Mouse (Mus musculus) megakaryocyte, embryonic 14.5 days (primary cell): ENCODE results near the gene Tnrc6a. TPM values are rescaled to one million over a fixed set of nuclear protein-coding genes. Genes with fewer than 3 reads are reported as not detected.
A peak's percentile ranks its signal among the peaks of the same experiment; 100 is the strongest.

ENCODE experiments used
- H3K27me3 ChIP-seq: replicated peaks from 2 replicates; pipeline ENCODE3; 2012; ENCODE audit warnings: inconsistent platforms
- H3K36me3 ChIP-seq: replicated peaks from 2 replicates; pipeline ENCODE3; 2012; ENCODE audit warnings: low read length, inconsistent platforms, mixed read lengths
- H3K4me1 ChIP-seq: 2 replicates; pipeline ENCODE4 v1.6.1; 2012; ENCODE audit warnings: inconsistent platforms
- H3K4me3 ChIP-seq: replicated peaks from 2 replicates; pipeline ENCODE3; 2012; ENCODE audit warnings: moderate library complexity, mild to moderate bottlenecking, inconsistent platforms
- H3K9me3 ChIP-seq: 2 replicates; pipeline ENCODE4 v1.6.1; 2012; ENCODE audit warnings: inconsistent platforms
- FLI1 ChIP-seq: IDR thresholded peaks from 2 replicates; pipeline ENCODE4 v1.6.1; 2012; ENCODE audit warnings: low read length, inconsistent platforms, mixed read lengths
- GATA1 ChIP-seq: IDR thresholded peaks from 3 replicates; pipeline ENCODE4 v1.6.1; 2012; ENCODE audit warnings: mixed read lengths, low read length, inconsistent platforms, borderline replicate concordance
- polyA plus RNA-seq: library from polyadenylated mRNA; stranded (reverse); fragments of >175 nt; gene quantifications from 2 replicates; pipeline ENCODE4 v1.2.3, GENCODE M21; 2012; ENCODE audit warnings: low replicate concordance; ENCODE audit not compliant: insufficient read depth

Tnrc6a gene
- polyA plus RNA-seq, 1 experiment = 41.6 TPM

DNA sequence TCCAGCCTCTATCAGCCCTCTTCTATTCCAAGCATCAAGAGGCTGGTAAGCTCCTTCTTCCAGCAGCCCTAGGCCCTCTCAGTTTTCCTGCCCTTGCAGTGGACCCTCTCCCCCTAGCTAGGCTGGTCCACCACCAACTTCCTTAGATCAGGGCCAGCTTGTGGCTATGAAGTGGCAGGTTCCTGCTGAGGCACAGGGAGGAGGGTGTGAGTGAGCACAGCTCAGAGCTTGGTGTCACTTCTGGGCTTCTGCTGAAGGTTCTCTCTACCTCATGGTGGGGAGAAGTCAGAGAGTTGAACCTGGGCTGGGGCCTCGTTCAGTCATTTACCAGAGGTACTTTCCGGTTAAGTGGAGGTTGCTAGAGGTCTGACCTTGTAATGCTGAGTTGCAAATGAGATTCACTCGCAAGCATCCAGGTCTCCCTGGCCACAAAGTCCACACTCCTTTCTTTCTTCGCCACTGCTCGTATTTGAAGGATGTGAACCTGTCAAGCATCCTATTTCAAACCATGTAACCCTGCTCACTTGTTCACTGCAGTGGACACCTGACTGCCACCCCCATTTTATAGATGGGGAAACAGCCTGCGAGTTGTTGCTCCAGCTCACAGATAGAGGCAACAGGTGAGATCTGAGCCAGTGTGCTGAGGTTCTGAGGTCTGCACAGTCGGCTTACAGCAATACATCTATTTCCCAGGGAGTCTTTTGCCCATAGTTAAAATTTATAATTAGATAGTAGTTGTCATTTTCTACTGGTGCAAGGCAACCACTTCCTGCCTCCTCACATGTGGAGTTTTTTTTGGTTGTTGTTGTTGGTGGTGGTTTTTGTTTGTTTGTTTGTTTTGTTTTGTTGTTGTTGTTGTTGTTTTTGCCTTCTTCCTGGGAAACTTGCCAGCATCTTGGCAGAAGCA is 94.0 kb downstream of the Tnrc6a start:
- Histone ChIP-seq H3K36me3 (no peaks in the 10 kb centered on the region), H3K9me3 (no peaks in the 10 kb centered on the region), H3K27me3 (peaks cover 29% of the 10 kb centered on the region), H3K4me1 (peaks cover 10% of the 10 kb centered on the region), H3K4me3 (no peak overlapping the region)
- TF ChIP-seq FLI1 = no peak
- no peak for TF ChIP-seq GATA1

GRCm38 (mm10) chr7:123218620-123219019 is 94.9 kb downstream of the Tnrc6a start:
- Histone ChIP-seq H3K9me3 (no peaks in the 10 kb centered on the region), H3K4me3 (no peak overlapping the region), H3K36me3 (no peaks in the 10 kb centered on the region), H3K4me1 (peaks cover 10% of the 10 kb centered on the region), H3K27me3 (peaks cover 29% of the 10 kb centered on the region)
- TF ChIP-seq GATA1 (no peak), FLI1 (no peak)

DNA sequence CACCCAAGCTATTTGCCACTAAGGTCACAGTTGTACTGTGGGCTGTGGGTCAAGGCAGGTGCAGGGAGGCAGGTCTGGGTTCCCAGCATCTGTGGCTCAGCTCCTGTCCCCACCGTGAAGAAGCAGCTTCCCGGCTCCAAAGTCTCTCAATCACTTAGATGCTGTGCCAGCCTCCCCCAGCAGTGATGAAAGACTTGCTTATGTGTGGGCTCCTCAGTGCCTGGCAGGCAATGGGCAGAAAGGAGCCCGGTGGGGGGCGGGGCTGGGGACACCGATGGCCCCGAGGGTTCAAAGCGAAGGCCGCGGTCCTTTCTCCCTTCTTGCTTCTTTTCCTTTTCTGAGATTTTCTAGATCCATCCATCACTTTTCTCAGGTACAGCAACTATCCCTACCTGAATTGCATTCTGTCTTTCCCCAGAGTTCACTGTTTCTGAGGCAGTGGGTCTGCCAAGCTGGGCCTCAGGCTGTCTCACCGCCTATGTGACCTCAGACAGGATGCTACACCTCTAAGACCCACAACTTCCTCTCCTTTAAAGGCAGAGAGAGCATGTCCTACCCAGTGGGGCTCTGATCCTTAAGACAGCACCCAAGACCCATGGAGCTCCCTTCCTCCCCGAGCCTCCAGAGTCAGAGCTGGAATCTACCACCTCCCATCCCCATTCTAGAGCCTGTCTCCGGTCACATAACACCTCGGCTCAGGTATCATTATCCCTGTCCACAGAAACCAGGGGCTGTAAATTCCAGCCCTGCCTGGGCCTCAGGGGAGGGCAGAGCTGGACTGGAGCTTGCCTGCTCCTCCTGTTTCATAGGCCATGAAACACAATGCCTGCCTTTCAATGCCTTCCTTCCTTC is 96.3 kb downstream of the Tnrc6a start:
- TF ChIP-seq FLI1 (no peak), GATA1 (no peak)
- Histone ChIP-seq H3K4me1 (peaks cover 7% of the 10 kb centered on the region), H3K4me3 (no peak overlapping the region), H3K9me3 (no peaks in the 10 kb centered on the region), H3K36me3 (no peaks in the 10 kb centered on the region), H3K27me3 (peaks cover 18% of the 10 kb centered on the region)

GRCm38 (mm10) chr7:123220633-123220942 is 96.9 kb downstream of the Tnrc6a start:
- TF ChIP-seq FLI1 = no peak
- no peak for TF ChIP-seq GATA1
- Histone ChIP-seq H3K9me3 (no peaks in the 10 kb centered on the region), H3K27me3 (peaks cover 15% of the 10 kb centered on the region), H3K4me3 (no peak overlapping the region), H3K36me3 (no peaks in the 10 kb centered on the region), H3K4me1 (peaks cover 7% of the 10 kb centered on the region)

- Histone ChIP-seq H3K9me3 (no peaks in the 10 kb centered on the region), H3K27me3 (peaks cover 10% of the 10 kb centered on the region), H3K36me3 (no peaks in the 10 kb centered on the region), H3K4me1 (no peaks in the 10 kb centered on the region), H3K4me3 (no peak overlapping the region)
- TF ChIP-seq FLI1 (no peak), GATA1 (no peak)
These were observed 100.4 kb downstream of the Tnrc6a start for GRCm38 (mm10) chr7:123224076-123224475.

- no peaks in the 10 kb centered on the region for H3K36me3 ChIP-seq
- TF ChIP-seq FLI1 = no peak
- TF ChIP-seq GATA1 = no peak
- peaks cover 6% of the 10 kb centered on the region for H3K27me3 ChIP-seq
- no peaks in the 10 kb centered on the region for H3K4me1 ChIP-seq
- no peak overlapping the region for H3K4me3 ChIP-seq
- no peaks in the 10 kb centered on the region for H3K9me3 ChIP-seq
These were observed 101.5 kb downstream of the Tnrc6a start for GRCm38 (mm10) chr7:123225159-123225558.

DNA sequence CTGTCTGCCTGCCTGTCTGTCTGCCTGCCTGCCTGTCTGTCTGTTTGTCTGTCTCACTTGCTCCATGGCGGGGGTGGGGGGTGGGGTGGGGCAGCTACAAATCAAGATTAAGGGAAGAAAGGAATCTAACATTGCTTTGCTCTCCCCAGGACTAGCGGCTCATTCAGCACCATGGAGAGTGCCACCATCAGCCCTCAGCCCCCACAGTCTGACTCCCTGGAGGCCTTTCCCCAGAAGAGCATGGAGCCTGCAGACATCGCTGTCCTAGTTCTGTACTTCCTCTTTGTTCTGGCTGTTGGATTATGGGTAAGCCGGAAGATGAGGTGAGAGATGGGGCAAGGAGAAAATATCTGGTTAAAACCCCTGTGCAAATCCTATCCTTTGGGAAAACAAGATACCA is 111.8 kb downstream of the Tnrc6a start:
- H3K27me3 ChIP-seq = no peaks in the 10 kb centered on the region
- peaks cover 10% of the 10 kb centered on the region for H3K4me1 ChIP-seq
- TF ChIP-seq GATA1 = no peak
- no peak for TF ChIP-seq FLI1
- H3K4me3 ChIP-seq = no peak overlapping the region
- no peaks in the 10 kb centered on the region for H3K9me3 ChIP-seq
- no peaks in the 10 kb centered on the region for H3K36me3 ChIP-seq

DNA sequence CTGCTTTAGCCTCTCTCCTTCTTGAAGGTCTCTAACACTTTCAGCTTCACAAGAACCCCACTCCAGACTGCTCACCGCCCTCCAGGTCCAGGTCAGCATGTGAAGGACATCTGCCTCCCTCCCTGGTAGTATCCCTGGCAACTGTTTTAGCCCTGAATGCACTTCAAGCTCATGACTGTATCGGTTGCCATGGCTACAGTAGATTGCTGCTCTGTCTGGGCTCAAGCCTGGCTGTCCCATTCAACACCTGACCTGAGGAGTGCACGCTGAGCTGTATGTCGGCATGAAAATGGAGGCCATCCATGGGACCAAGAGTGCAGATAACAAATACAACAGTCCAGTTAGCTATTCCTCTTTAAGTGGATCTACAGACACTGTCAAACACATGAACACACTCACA is 114.9 kb downstream of the Tnrc6a start:
- Histone ChIP-seq H3K4me3 (no peak overlapping the region), H3K4me1 (peaks cover 14% of the 10 kb centered on the region), H3K36me3 (no peaks in the 10 kb centered on the region), H3K9me3 (no peaks in the 10 kb centered on the region), H3K27me3 (no peaks in the 10 kb centered on the region)
- TF ChIP-seq FLI1 (no peak), GATA1 (no peak)

DNA sequence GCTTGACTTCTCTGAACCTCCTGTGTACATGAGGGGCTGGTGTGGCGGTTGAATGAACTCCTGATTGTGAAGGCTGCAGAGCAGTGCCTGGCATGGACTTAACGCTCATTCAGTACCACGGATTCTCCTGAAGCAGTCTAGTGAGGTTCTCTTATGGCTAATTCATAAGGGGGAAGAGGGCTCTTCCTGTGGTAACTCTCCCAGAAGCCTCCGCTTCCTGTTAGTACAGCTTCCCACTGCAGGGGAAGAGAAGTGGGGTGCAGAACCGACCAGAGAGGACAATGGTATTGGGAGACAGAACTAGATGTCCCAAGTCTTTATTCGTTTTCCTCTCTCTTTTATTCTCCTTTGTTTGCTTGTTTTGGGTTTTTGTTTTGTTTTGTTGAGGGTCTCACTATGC is 116.4 kb downstream of the Tnrc6a start:
- H3K9me3 ChIP-seq = no peaks in the 10 kb centered on the region
- no peaks in the 10 kb centered on the region for H3K27me3 ChIP-seq
- H3K4me1 ChIP-seq = peaks cover 14% of the 10 kb centered on the region
- H3K4me3 ChIP-seq = peak overlapping the region; percentile 67
- H3K36me3 ChIP-seq = no peaks in the 10 kb centered on the region
- TF ChIP-seq FLI1 (no peak), GATA1 (no peak)

DNA sequence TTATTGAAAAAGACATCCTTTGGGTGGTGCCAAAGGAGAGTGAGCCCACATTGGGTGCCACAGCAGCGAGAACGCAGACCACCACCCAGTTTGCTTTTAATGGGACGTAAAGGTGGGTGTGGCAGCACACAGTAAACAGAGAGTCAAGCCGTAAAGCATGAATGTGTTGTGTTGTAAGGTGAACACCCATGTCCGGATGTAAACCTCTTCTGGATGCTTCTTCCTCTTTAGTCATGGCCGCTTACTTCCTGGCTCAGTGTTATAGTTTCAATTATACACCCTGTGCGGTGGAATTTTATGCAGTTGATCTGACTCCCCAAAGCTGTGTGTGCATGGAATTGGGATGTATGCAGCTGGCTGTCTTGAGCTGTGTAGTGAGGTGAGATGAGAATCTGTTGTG is 118.6 kb downstream of the Tnrc6a start:
- no peaks in the 10 kb centered on the region for H3K9me3 ChIP-seq
- H3K27me3 ChIP-seq = no peaks in the 10 kb centered on the region
- H3K36me3 ChIP-seq = no peaks in the 10 kb centered on the region
- H3K4me1 ChIP-seq = peaks cover 19% of the 10 kb centered on the region
- no peak overlapping the region for H3K4me3 ChIP-seq
- TF ChIP-seq GATA1 = no peak
- TF ChIP-seq FLI1 = no peak
